Mouse (Mus musculus) megakaryocyte progenitor cell, adult 5-6 weeks (primary cell): ENCODE data around the gene Rora. TPM values are rescaled to one million over a fixed set of nuclear protein-coding genes. Genes with fewer than 3 reads are reported as not detected.

Source experiments
- ATAC-seq: replicated peaks from 2 replicates; pipeline ENCODE4 v1.8.0; 2016; ENCODE audit warnings: mild to moderate bottlenecking, moderate TSS enrichment, inconsistent platforms; ENCODE audit not compliant: poor library complexity
- total RNA-seq, 2 experiments: library from RNA; stranded (forward) in 1 of 2; stranded (reverse) in 1 of 2; fragments of 157-497, 149-512 nt in 1 of 2; fragments of 200-1000 nt in 1 of 2; gene quantifications; 2 replicates each; pipeline versions ENCODE4 v1.2.3 to v1.2.4; 2015 to 2017

Rora gene
- total RNA-seq, 2 experiments from 2014 or later, result 0.42 to 1.2 TPM

GRCm38 (mm10) chr9:68988162-68988911 lies 334.8 kb downstream of the Rora start:
- ATAC-seq, result no peak

GRCm38 (mm10) chr9:68989885-68990449 lies 336.4 kb downstream of the Rora start:
- no peak for ATAC-seq

- no peak for ATAC-seq
These were observed 340.3 kb downstream of the Rora start for GRCm38 (mm10) chr9:68993881-68994280.

- ATAC-seq, result no peak
These were observed 345.4 kb downstream of the Rora start for GRCm38 (mm10) chr9:68998961-68999360.

- ATAC-seq, result no peak
These were observed 350.9 kb downstream of the Rora start for GRCm38 (mm10) chr9:69004514-69004913.

DNA sequence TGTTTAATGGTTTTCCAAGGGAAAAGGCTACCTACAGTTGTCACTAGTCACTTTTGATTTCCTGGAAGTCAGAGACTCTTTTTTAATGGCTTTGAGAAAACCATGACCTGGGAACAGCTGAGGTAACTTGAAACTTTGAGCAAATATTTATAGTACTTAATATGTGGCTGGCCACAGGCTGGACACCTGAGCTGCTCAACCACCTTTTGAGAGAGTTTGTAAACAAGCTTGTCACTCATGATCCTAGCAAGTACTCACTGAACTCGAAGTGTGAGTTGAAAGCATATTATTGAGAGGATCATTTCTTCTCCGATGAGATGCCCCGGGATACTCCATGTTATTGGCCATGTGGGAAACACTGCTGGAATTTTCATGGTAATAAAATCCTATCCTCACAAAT lies 353.1 kb downstream of the Rora start:
- ATAC-seq, result no peak

- no peak for ATAC-seq
These were observed 355.1 kb downstream of the Rora start for GRCm38 (mm10) chr9:69008706-69009105.

DNA sequence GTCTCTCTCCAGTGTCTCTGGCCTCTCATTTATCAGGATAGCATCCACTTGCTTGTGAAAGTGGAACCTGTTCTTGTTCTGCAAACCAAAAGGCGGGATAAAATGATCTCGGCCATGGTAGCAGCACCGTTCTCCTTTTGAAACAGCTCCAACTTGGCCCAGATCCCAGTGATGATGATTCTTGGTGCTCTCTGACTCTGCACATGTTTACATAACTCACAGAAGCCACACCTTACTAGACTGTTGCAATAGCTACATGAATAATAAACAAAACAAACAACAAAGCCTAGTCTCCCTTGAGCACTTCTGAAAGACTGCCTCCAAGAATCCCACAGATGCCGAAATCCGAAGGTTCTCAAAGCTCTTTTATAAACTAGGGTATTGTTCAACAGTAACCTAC lies 357.3 kb downstream of the Rora start:
- ATAC-seq, result no peak

- ATAC-seq, result no peak
These were observed 359.7 kb downstream of the Rora start for GRCm38 (mm10) chr9:69013186-69013715.

- no peak for ATAC-seq
These were observed 360.6 kb downstream of the Rora start for GRCm38 (mm10) chr9:69014203-69014602.

- 0 out of 2 replicates have a peak, but pooled peaks have one; percentile 29 for ATAC-seq
These were observed 366.8 kb downstream of the Rora start for GRCm38 (mm10) chr9:69020381-69020780.

- no peak for ATAC-seq
These were observed 367.9 kb downstream of the Rora start for GRCm38 (mm10) chr9:69021482-69021881.

DNA sequence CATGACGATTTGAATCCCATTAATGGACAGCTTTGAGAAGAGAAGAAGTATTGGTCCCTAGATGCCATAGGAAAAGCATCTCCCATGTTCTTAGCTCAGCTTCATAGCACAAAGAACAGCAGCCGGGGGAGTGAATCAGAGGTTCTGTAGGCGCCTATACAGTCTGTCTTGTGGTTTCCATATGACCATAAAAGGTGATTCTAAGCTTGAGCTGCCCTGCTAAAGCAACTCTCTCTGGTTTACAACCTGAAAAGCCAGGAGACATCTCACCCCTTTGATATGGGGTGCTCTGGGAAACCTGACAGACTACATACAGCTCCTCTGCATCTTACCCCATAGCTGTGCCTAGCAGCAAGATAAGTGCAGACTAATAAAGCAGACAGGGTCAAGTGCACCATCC lies 369.7 kb downstream of the Rora start:
- no peak for ATAC-seq

DNA sequence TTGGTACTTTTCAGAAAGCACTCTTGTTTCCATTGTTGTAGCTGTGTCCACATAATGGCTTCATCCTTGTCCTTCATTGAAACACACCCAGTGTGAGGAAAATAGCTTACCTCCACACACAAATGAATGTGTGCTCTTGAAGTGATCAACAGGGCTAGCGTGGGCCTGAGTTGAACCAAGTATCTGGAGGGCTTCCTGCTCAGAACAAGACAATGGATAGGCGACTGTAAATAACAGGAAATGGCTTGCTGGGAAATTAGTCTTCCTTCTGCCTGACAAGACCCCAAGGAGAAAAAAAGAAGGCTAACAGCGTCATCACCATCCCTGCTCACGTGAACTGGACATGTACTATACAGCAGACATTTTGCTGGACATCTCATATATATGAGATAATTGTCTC lies 374.6 kb downstream of the Rora start:
- ATAC-seq, result no peak

DNA sequence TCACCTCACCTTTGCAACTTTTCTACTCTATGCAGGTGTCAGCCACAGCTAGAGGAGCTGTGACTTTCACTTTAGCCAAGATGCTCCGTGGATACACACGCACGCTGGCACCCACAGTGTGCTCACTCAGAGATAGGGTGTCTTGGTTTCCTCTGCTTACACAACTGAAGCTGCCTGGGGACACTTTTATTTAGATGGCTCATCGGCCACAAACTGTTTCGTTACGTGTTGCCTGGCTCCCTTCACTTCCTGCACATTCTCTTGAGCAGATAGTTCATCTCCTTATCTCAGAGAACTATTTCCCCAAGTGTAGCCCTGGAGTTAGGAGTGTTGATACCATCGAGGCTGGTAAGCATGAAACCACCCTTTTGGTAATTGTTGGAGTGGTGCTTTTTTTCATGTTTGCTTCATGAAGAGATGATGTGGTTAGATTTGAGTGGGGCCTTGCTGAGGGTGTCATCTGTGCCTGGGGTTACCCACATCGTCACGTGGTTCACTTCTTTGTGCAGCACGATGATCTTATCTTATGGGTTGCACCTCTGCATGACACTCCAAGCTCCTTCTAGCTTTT lies 380.8 kb downstream of the Rora start:
- peak; percentile 83 for ATAC-seq

DNA sequence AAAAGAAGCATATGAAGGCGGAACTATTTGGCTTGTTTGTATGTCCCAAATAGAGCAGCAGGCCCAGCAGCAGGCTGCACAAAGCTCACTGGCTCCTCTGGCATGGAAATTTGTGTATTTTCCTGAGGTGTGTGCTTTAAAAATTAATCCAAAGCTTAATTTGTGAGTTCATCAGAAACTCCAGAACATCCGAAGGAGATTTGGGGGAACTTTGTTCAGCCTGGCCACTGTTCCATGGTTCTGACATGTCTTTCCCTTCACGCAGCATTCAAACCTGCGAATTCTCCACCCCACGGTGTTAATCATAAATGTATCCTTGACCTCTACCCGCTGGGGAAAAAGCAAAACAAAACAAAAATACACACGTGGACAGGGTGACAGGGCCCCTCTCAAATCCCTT lies 381.9 kb downstream of the Rora start:
- no peak for ATAC-seq

DNA sequence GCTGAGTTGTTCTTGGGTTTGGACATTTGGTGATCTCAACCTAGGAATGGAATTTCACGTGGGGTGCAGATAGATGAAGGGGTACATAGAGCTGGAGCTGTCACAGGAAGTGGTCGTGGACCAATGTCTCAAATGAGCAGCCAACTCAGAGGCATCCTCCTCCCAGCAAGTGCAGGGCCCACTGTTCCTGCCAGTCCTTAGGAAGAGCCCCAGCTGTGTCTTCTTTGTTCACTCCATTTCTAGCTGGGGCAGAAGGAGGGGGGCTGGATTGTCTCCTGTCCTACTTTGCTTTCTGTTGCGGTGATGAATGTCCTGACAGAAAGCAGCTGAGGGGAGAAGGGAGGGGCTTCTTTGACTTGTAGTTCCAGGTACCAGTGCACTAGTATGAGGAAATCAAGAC lies 382.7 kb downstream of the Rora start:
- no peak for ATAC-seq

DNA sequence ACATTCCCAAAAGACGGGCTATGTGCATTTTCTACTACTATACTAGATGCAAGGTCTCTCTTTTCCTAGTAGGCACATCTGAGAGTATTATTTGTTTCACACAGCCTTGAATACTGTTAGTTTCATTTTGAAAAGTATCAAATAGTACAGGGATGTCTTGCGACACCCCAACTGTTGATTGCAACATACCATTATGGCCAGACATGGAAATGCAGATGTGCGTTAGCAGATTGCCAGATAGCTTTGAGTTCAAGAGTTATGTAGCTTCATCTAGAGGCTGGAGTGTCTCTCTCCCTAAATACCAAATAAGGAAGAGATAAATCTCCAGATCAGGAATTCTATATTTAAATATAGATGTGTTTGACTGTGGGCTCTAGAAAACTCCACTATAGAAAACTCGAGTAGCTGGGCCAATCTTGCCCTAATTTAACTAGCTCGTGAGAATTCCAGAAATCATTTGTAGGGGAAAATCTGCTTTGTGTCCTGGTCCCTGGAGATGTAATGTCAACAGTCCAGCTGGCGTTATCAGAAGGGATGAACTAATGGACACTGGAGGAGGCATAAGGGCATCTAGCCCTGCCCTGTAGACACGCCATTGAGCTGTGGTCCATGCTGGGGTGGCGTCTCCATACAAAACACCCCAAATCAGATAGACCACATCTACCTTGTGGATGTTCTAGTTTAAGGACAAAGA lies 390.5 kb downstream of the Rora start:
- peak; percentile 78 for ATAC-seq

DNA sequence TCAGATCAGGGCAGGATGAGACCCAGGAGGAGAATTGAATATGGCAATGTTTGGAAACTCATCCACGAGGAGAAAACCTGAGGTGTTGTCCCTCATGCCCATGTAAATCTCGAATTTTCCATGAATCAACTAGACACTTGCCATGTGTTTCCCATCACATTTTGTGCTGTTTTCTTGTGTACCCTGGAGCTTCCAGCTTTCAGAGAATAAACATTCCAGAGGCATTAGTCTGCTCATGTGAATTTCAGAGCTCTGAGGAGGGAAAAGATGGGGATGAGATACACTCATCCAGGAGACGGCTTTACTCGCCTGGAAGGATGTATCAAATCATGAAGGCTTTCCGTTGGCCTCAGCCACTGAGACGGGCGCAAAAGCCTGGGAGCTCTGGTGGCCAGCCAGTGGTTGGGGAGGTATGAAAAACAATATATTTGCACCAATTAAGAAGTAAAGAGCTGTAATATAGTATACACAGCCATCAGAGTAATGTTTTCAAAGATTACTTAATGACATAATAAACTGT lies 391.1 kb downstream of the Rora start:
- no peak for ATAC-seq

GRCm38 (mm10) chr9:69045908-69046307 lies 392.3 kb downstream of the Rora start:
- ATAC-seq, result no peak

GRCm38 (mm10) chr9:69050856-69051255 lies 397.3 kb downstream of the Rora start:
- no peak for ATAC-seq
